Mouse (Mus musculus) kidney, postnatal 0 days (tissue): ENCODE measurements at regions not wholly inside any gene's neighbourhood (a gene's known extent, or its start where the extent isn't known, plus 50 kb on each side); places are given as distances from the start of the nearest gene placed in this dataset.

ENCODE experiments used
- ATAC-seq: fragments of 200-750 bp; cut with Nextera tagmentation; replicated peaks from 2 replicates; pipeline ENCODE4 v1.8.0; 2017; ENCODE audit warnings: low read depth, moderate number of reproducible peaks, moderate TSS enrichment, moderate library complexity; ENCODE audit not compliant: low FRiP score
- DNase-seq: peaks from one replicate; pipeline ENCODE4 v3.0.0-alpha.2; 2016; ENCODE audit warnings: low spot score
- H3K27ac ChIP-seq: fragments of 300-500 bp; sonication (generic); 2 replicates; pipeline ENCODE4 v1.5.1; 2014; ENCODE audit warnings: mild to moderate bottlenecking
- H3K27me3 ChIP-seq: fragments of 300-500 bp; sonication (generic); 2 replicates; pipeline ENCODE4 v1.6.1; 2014; ENCODE audit warnings: low read length, mixed read lengths; ENCODE audit not compliant: insufficient read depth
- H3K36me3 ChIP-seq: fragments of 300-500 bp; sonication (generic); 2 replicates; pipeline ENCODE4 v1.6.1; 2014; ENCODE audit warnings: low read length, mixed read lengths; ENCODE audit not compliant: insufficient read depth
- H3K4me1 ChIP-seq: fragments of 300-500 bp; sonication (generic); replicated peaks from 2 replicates; pipeline ENCODE4 v1.6.1; 2014; ENCODE audit warnings: antibody characterized with exemption, low read length, mixed read lengths; ENCODE audit not compliant: insufficient read depth
- H3K4me2 ChIP-seq: fragments of 300-500 bp; sonication (generic); 2 replicates; pipeline ENCODE4 v1.6.1; 2014; ENCODE audit warnings: mild to moderate bottlenecking, low read length, moderate library complexity, mixed read lengths
- H3K4me3 ChIP-seq: fragments of 300-500 bp; sonication (generic); replicated peaks from 2 replicates; pipeline ENCODE4 v1.5.1; 2014; ENCODE audit warnings: low read depth, low read length
- H3K9ac ChIP-seq: fragments of 300-500 bp; sonication (generic); 2 replicates; pipeline ENCODE4 v1.6.1; 2014; ENCODE audit warnings: low read depth, low read length
- H3K9me3 ChIP-seq: fragments of 300-500 bp; sonication (generic); replicated peaks from 2 replicates; pipeline ENCODE4 v1.6.1; 2016; ENCODE audit warnings: low read length, inconsistent platforms, mixed read lengths
- CTCF ChIP-seq: IDR thresholded peaks from 2 replicates; pipeline ENCODE4 v1.5.1; 2016; ENCODE audit warnings: antibody characterized with exemption, low read depth, mild to moderate bottlenecking, moderate library complexity
- WGBS: fragments of 180-500 bp; shearing (Covaris S2); extraction: QIAGEN DNeasy Blood & Tissue Kit; methylation state at CpG from one replicate; pipeline ENCODE4 v1.1.7; 2014; 5-methylcytosine and 5-hydroxymethylcytosine counted together

GRCm38 (mm10) chr9:85414391-85414790, 87.2 kb upstream of the Tent5a start:
- Histone ChIP-seq H3K4me1 (no peaks in the 10 kb centered on the region; the same call in 1 of the 2 replicates), H3K27ac (no peak overlapping the region), H3K36me3 (no peaks in the 10 kb centered on the region), H3K4me2 (no peak overlapping the region), H3K9me3 (no peaks in the 10 kb centered on the region), H3K9ac (no peak overlapping the region), H3K27me3 (no peaks in the 10 kb centered on the region), H3K4me3 (no peak overlapping the region)
- DNase-seq (no peak), ATAC-seq (no peak)
- no peak for TF ChIP-seq CTCF
- WGBS, result 76% methylated on average over 1 of the region's 1 CpGs

- ATAC-seq (peak; percentile 74), DNase-seq (peak; percentile 39)
- H3K27ac ChIP-seq, result no peak overlapping the region
- WGBS, result 4% methylated on average over 1 of the region's 1 CpGs
- TF ChIP-seq CTCF, result no peak
- H3K4me3 ChIP-seq, result no peak overlapping the region
- no peaks in the 10 kb centered on the region for H3K36me3 ChIP-seq
- H3K4me1 ChIP-seq, result no peaks in the 10 kb centered on the region; the same call in 1 of the 2 replicates
- H3K9ac ChIP-seq, result no peak overlapping the region
- no peaks in the 10 kb centered on the region for H3K9me3 ChIP-seq
- H3K27me3 ChIP-seq, result no peaks in the 10 kb centered on the region
- H3K4me2 ChIP-seq, result no peak overlapping the region
Measured at GRCm38 (mm10) chr9:85413813-85414212, 86.7 kb upstream of the Tent5a start.

- Histone ChIP-seq H3K4me3 (no peak overlapping the region), H3K9ac (no peak overlapping the region), H3K27ac (no peak overlapping the region), H3K9me3 (no peaks in the 10 kb centered on the region), H3K4me2 (no peak overlapping the region), H3K36me3 (no peaks in the 10 kb centered on the region), H3K27me3 (no peaks in the 10 kb centered on the region), H3K4me1 (peaks cover 4% of the 10 kb centered on the region; the same call in 1 of the 2 replicates)
- ATAC-seq (no peak), DNase-seq (no peak)
- TF ChIP-seq CTCF, result no peak
- 50% methylated on average over 11 of the region's 11 CpGs for WGBS
Measured at GRCm38 (mm10) chr9:85410643-85411296, 83.6 kb upstream of the Tent5a start.

GRCm38 (mm10) chr9:85409974-85410506, 82.9 kb upstream of the Tent5a start:
- H3K4me2 ChIP-seq, result no peak overlapping the region
- H3K9ac ChIP-seq, result no peak overlapping the region
- DNase-seq (no peak), ATAC-seq (no peak)
- no peak overlapping the region for H3K27ac ChIP-seq
- no peak overlapping the region for H3K4me3 ChIP-seq
- H3K9me3 ChIP-seq, result no peaks in the 10 kb centered on the region
- no peak for TF ChIP-seq CTCF
- no peaks in the 10 kb centered on the region for H3K27me3 ChIP-seq
- WGBS, result 77% methylated on average over 4 of the region's 4 CpGs
- H3K4me1 ChIP-seq, result peaks cover 4% of the 10 kb centered on the region; the same call in 1 of the 2 replicates
- no peaks in the 10 kb centered on the region for H3K36me3 ChIP-seq

GRCm38 (mm10) chr9:85408461-85408860, 81.3 kb upstream of the Tent5a start:
- WGBS, result 25% methylated on average over 5 of the region's 5 CpGs
- 0 out of 2 replicates have a peak, but pooled peaks cover 4% of the 10 kb centered on the region for H3K4me1 ChIP-seq
- DNase-seq, result peak; percentile 90
- H3K9ac ChIP-seq, result no peak overlapping the region
- no peaks in the 10 kb centered on the region for H3K9me3 ChIP-seq
- H3K27me3 ChIP-seq, result no peaks in the 10 kb centered on the region
- ATAC-seq, result peak; percentile 83
- H3K36me3 ChIP-seq, result no peaks in the 10 kb centered on the region
- no peak overlapping the region for H3K4me3 ChIP-seq
- no peak overlapping the region for H3K4me2 ChIP-seq
- TF ChIP-seq CTCF, result no peak
- H3K27ac ChIP-seq, result no peak overlapping the region

- no peak overlapping the region for H3K27ac ChIP-seq
- no peak overlapping the region for H3K4me3 ChIP-seq
- no peak overlapping the region for H3K4me2 ChIP-seq
- WGBS, result 91% methylated on average over 1 of the region's 1 CpGs
- H3K4me1 ChIP-seq, result 0 out of 2 replicates have a peak, but pooled peaks cover 4% of the 10 kb centered on the region
- DNase-seq (no peak), ATAC-seq (no peak)
- TF ChIP-seq CTCF, result no peak
- H3K27me3 ChIP-seq, result no peaks in the 10 kb centered on the region
- H3K36me3 ChIP-seq, result no peaks in the 10 kb centered on the region
- H3K9ac ChIP-seq, result no peak overlapping the region
- no peaks in the 10 kb centered on the region for H3K9me3 ChIP-seq
Measured at GRCm38 (mm10) chr9:85407592-85407991, 80.4 kb upstream of the Tent5a start.
